Mouse (Mus musculus) MEL (cell line): ENCODE results near the gene Hoxc9. TPM values are rescaled to one million over a fixed set of nuclear protein-coding genes. Genes with fewer than 3 reads are reported as not detected.

Experiments
- DNase-seq: peaks from one replicate; pipeline ENCODE4 v3.0.0; 2011; ENCODE audit warnings: low read depth, low spot score
- H3K27ac ChIP-seq: 2 replicates; pipeline ENCODE4 v1.5.1; 2012; ENCODE audit warnings: low read depth, mild to moderate bottlenecking, control low read depth, low read length, moderate library complexity; ENCODE audit not compliant: control insufficient read depth
- H3K27me3 ChIP-seq, 2 experiments: fragments of 150-350 bp in 1 of 2; sonication (generic) in 1 of 2; 2 replicates each; pipeline ENCODE4 v1.6.1; 2012; ENCODE audit warnings: low read length in 2 of 2, mild to moderate bottlenecking in 2 of 2, improper control_type of control experiment in 1 of 2, moderate library complexity in 1 of 2; ENCODE audit not compliant: insufficient read depth in 2 of 2, control insufficient read depth in 1 of 2
- H3K36me3 ChIP-seq, 2 experiments: 2 replicates each; pipeline ENCODE4 v1.6.1; 2012 to 2014; ENCODE audit warnings: low read length in 2 of 2, improper control_type of control experiment in 1 of 2, inconsistent platforms in 1 of 2, mild to moderate bottlenecking in 1 of 2; ENCODE audit not compliant: insufficient read depth in 2 of 2, control insufficient read depth in 1 of 2
- H3K4me1 ChIP-seq, 2 experiments: fragments of 150-350 bp in 1 of 2; sonication (generic) in 1 of 2; 2 replicates each; pipeline ENCODE4 v1.6.1; 2012; ENCODE audit warnings: low read length in 2 of 2, improper control_type of control experiment in 1 of 2, mild to moderate bottlenecking in 1 of 2; ENCODE audit not compliant: insufficient read depth in 2 of 2, control insufficient read depth in 1 of 2
- H3K4me3 ChIP-seq, 2 experiments: fragments of 150-350 bp in 1 of 2; sonication (generic) in 1 of 2; 2 replicates each; pipeline ENCODE4 v1.5.1; 2012; ENCODE audit warnings: low read depth in 2 of 2, low read length in 2 of 2, mild to moderate bottlenecking in 2 of 2, moderate library complexity in 2 of 2, control low read depth in 1 of 2, improper control_type of control experiment in 1 of 2; ENCODE audit not compliant: control insufficient read depth in 1 of 2, insufficient read depth in 1 of 2
- H3K79me2 ChIP-seq: 2 replicates; pipeline ENCODE4 v1.6.1; 2012; ENCODE audit warnings: mild to moderate bottlenecking, low read length, moderate library complexity; ENCODE audit not compliant: control insufficient read depth, poor library complexity, insufficient read depth
- H3K9ac ChIP-seq: 2 replicates; pipeline ENCODE4 v1.6.1; 2012; ENCODE audit warnings: low read depth, mild to moderate bottlenecking, control low read depth, low read length, moderate library complexity; ENCODE audit not compliant: control insufficient read depth, poor library complexity, severe bottlenecking
- H3K9me3 ChIP-seq: fragments of 150-350 bp; sonication (generic); replicated peaks from 2 replicates; pipeline ENCODE4 v1.6.1; 2012; ENCODE audit warnings: mild to moderate bottlenecking, low read length, improper control_type of control experiment, moderate library complexity; ENCODE audit not compliant: insufficient read depth
- BHLHE40 ChIP-seq: IDR thresholded peaks from 2 replicates; pipeline ENCODE4 v1.6.1; 2012; ENCODE audit warnings: low read depth, mild to moderate bottlenecking, inconsistent platforms, low read length, improper control_type of control experiment, borderline replicate concordance
- CHD2 ChIP-seq: IDR thresholded peaks from 2 replicates; pipeline ENCODE4 v1.6.1; 2011; ENCODE audit warnings: low read length, improper control_type of control experiment
- CTCF ChIP-seq, 3 experiments: IDR thresholded peaks in 2 of 3; conservative IDR thresholded peaks in 1 of 3; 2 replicates each; pipeline ENCODE4 v1.5.1; 2011 to 2012; ENCODE audit warnings: low read length in 3 of 3, low read depth in 2 of 3, mild to moderate bottlenecking in 2 of 3, improper control_type of control experiment in 1 of 3, inconsistent platforms in 1 of 3, mixed read lengths in 1 of 3, moderate library complexity in 1 of 3; ENCODE audit not compliant: control insufficient read depth in 1 of 3, insufficient read depth in 1 of 3, poor library complexity in 1 of 3, severe bottlenecking in 1 of 3
- E2F4 ChIP-seq: IDR thresholded peaks from 2 replicates; pipeline ENCODE4 v1.6.1; 2011; ENCODE audit warnings: low read depth, low read length, improper control_type of control experiment, borderline replicate concordance
- ELF1 ChIP-seq: IDR thresholded peaks from 2 replicates; pipeline ENCODE4 v1.6.1; 2014; ENCODE audit warnings: low read depth, mild to moderate bottlenecking, inconsistent platforms, low read length, improper control_type of control experiment, moderate library complexity
- EP300 ChIP-seq, 2 experiments: IDR thresholded peaks; 2 replicates each; pipeline ENCODE4 v1.6.1; 2011; ENCODE audit warnings: improper control_type of control experiment in 2 of 2, low read length in 2 of 2, low read depth in 1 of 2, mild to moderate bottlenecking in 1 of 2
- ETS1 ChIP-seq: IDR thresholded peaks from 2 replicates; pipeline ENCODE4 v1.6.1; 2012; ENCODE audit warnings: low read depth, mild to moderate bottlenecking, inconsistent platforms, low read length, improper control_type of control experiment, moderate library complexity
- GABPA ChIP-seq: IDR thresholded peaks from 2 replicates; pipeline ENCODE4 v1.6.1; 2012; ENCODE audit warnings: low read depth, mild to moderate bottlenecking, inconsistent platforms, low read length, improper control_type of control experiment, moderate library complexity
- GATA1 ChIP-seq: IDR thresholded peaks from 2 replicates; pipeline ENCODE4 v1.6.1; 2011; ENCODE audit warnings: low read depth, low read length, improper control_type of control experiment
- HCFC1 ChIP-seq: IDR thresholded peaks from 2 replicates; pipeline ENCODE4 v1.6.1; 2012; ENCODE audit warnings: low read depth, mild to moderate bottlenecking, inconsistent platforms, low read length, improper control_type of control experiment, moderate library complexity
- JUND ChIP-seq: IDR thresholded peaks from 2 replicates; pipeline ENCODE4 v1.6.1; 2011; ENCODE audit warnings: low read depth, mild to moderate bottlenecking, improper control_type of control experiment, low read length
- KAT2A ChIP-seq: conservative IDR thresholded peaks from 2 replicates; pipeline ENCODE4 v1.6.1; 2012; ENCODE audit warnings: low read depth, low read length, improper control_type of control experiment, inconsistent platforms
- MAZ ChIP-seq: IDR thresholded peaks from 2 replicates; pipeline ENCODE4 v1.6.1; 2012; ENCODE audit warnings: low read depth, mild to moderate bottlenecking, inconsistent platforms, low read length, improper control_type of control experiment
- MEF2A ChIP-seq: IDR thresholded peaks from 2 replicates; pipeline ENCODE4 v1.6.1; 2014; ENCODE audit warnings: low read depth, mild to moderate bottlenecking, inconsistent platforms, low read length, improper control_type of control experiment; ENCODE audit not compliant: poor library complexity, insufficient replicate concordance, severe bottlenecking; ENCODE audit errors: extremely low read depth
- MXI1 ChIP-seq: IDR thresholded peaks from 2 replicates; pipeline ENCODE4 v1.6.1; 2011; ENCODE audit warnings: mild to moderate bottlenecking, low read depth, low read length, improper control_type of control experiment
- MYB ChIP-seq: IDR thresholded peaks from 2 replicates; pipeline ENCODE4 v1.6.1; 2011; ENCODE audit warnings: mild to moderate bottlenecking, low read depth, low read length, improper control_type of control experiment
- MYC ChIP-seq: IDR thresholded peaks from 2 replicates; pipeline ENCODE4 v1.6.1; 2011; ENCODE audit warnings: low read depth, mild to moderate bottlenecking, low read length, improper control_type of control experiment, moderate library complexity
- NELFE ChIP-seq: IDR thresholded peaks from 2 replicates; pipeline ENCODE4 v1.6.1; 2011; ENCODE audit warnings: low read depth, low read length, improper control_type of control experiment
- POLR2AphosphoS5 ChIP-seq: IDR thresholded peaks from 2 replicates; pipeline ENCODE4 v1.6.1; 2012; ENCODE audit warnings: low read depth, borderline replicate concordance, mild to moderate bottlenecking, inconsistent platforms, low read length, moderate library complexity, mixed read lengths
- RAD21 ChIP-seq: IDR thresholded peaks from 2 replicates; pipeline ENCODE4 v1.6.1; 2011; ENCODE audit warnings: mild to moderate bottlenecking, low read depth, low read length, improper control_type of control experiment
- RCOR1 ChIP-seq: IDR thresholded peaks from 2 replicates; pipeline ENCODE4 v1.6.1; 2012; ENCODE audit warnings: low read depth, mild to moderate bottlenecking, inconsistent platforms, low read length, improper control_type of control experiment
- SIN3A ChIP-seq: IDR thresholded peaks from 2 replicates; pipeline ENCODE4 v1.6.1; 2012; ENCODE audit warnings: low read length, improper control_type of control experiment, inconsistent platforms
- SMC3 ChIP-seq: IDR thresholded peaks from 2 replicates; pipeline ENCODE4 v1.6.1; 2011; ENCODE audit warnings: low read depth, low read length, improper control_type of control experiment
- TAL1 ChIP-seq: IDR thresholded peaks from 2 replicates; pipeline ENCODE4 v1.6.1; 2012; ENCODE audit warnings: mild to moderate bottlenecking, inconsistent platforms, low read length, moderate library complexity, mixed read lengths
- UBTF ChIP-seq: IDR thresholded peaks from 2 replicates; pipeline ENCODE4 v1.6.1; 2012; ENCODE audit warnings: low read depth, mild to moderate bottlenecking, inconsistent platforms, low read length, improper control_type of control experiment, moderate library complexity, borderline replicate concordance; ENCODE audit not compliant: insufficient read depth
- USF1 ChIP-seq: IDR thresholded peaks from 2 replicates; pipeline ENCODE4 v1.6.1; 2014; ENCODE audit warnings: low read depth, mild to moderate bottlenecking, inconsistent platforms, low read length, improper control_type of control experiment, moderate library complexity
- USF2 ChIP-seq, 2 experiments: IDR thresholded peaks; 2 replicates each; pipeline ENCODE4 v1.6.1; 2011 to 2012; ENCODE audit warnings: improper control_type of control experiment in 2 of 2, low read length in 2 of 2, borderline replicate concordance in 1 of 2, inconsistent platforms in 1 of 2, low read depth in 1 of 2, mild to moderate bottlenecking in 1 of 2; ENCODE audit not compliant: insufficient read depth in 1 of 2
- ZC3H11A ChIP-seq: IDR thresholded peaks from 2 replicates; pipeline ENCODE4 v1.6.1; 2012; ENCODE audit warnings: low read depth, mild to moderate bottlenecking, inconsistent platforms, low read length, improper control_type of control experiment
- ZKSCAN1 ChIP-seq: IDR thresholded peaks from 2 replicates; pipeline ENCODE4 v1.6.1; 2012; ENCODE audit warnings: low read depth, mild to moderate bottlenecking, inconsistent platforms, low read length, improper control_type of control experiment, moderate library complexity
- polyA plus RNA-seq, 2 experiments: library from polyadenylated mRNA; stranded (reverse) in 1 of 2; unstranded in 1 of 2; fragments of >175 nt in 1 of 2; fragments of >200 nt in 1 of 2; gene quantifications; 2 replicates each; pipeline versions ENCODE4 v1.2.1 to v1.2.4; 2012; ENCODE audit warnings: low replicate concordance in 2 of 2, low read depth in 1 of 2; ENCODE audit not compliant: insufficient read length in 2 of 2, insufficient read depth in 1 of 2, missing spikeins in 1 of 2
- total RNA-seq: library from RNA; depleted of rRNA; stranded (reverse); fragments of 300-350 nt; gene quantifications from 2 replicates; pipeline ENCODE4 v1.2.3, GENCODE M21; 2012

The Hoxc9 gene
- total and polyA plus RNA-seq, 3 experiments = 4.1 to 400 (median 9.5) TPM

DNA sequence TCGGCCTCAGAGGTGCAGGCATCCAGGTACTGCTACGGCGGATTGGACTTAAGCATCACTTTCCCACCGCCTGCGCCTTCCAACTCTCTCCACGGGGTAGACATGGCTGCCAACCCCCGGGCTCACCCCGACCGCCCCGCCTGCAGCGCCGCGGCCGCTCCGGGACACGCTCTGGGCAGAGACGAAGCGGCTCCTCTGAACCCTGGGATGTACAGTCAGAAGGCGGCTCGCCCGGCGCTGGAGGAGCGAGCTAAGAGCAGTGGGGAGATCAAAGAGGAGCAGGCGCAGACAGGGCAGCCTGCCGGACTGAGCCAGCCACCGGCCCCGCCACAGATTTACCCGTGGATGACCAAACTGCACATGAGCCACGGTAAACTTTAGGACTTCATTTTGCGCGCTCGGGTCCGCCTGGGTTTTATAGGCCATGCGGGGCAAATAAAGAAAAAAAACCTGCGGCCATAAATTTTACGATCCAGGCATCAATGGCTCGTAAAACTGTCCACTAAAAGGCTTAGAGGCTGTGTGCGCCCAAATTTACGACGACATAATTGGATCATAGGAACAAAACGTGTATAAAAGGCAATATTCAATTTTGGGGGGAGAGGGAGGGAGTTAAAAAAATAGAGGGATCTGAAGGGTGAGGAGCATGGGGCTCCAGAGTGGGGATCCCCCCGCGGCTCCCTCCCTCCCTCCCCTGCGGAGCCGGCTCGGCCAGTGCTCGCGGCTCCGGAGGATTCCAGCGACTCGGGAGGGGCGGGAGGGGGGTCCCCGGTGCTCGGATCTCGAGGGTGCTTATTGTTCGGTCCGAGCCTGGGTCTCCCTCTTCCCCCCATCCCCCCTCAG is 38.1 kb downstream of the Hoxc9 start:
- Histone ChIP-seq H3K79me2 (peaks cover 8% of the 10 kb centered on the region; the same call in 1 of the 2 replicates), H3K9ac (no peak overlapping the region), H3K4me1 (peaks cover 0 to 6% of the 10 kb centered on the region in 2 experiments; a peak in 1 of 4 replicates), H3K27ac (no peak overlapping the region), H3K27me3 (no peaks in the 10 kb centered on the region), H3K36me3 (no peaks in the 10 kb centered on the region), H3K9me3 (no peaks in the 10 kb centered on the region), H3K4me3 (no peak overlapping the region)
- no peak for DNase-seq
- TF ChIP-seq CTCF (IDR thresholded peaks at IDR 0.05 in 2 of 3, conservative IDR thresholded peaks at IDR 0.05 in 1 of 3; ENCODE audit: control insufficient read depth in 1 of 3, insufficient read depth in 1 of 3, low read depth in 2 of 3, low read length in 3 of 3, poor library complexity in 1 of 3, severe bottlenecking in 1 of 3) = no peak
- TF ChIP-seq ZKSCAN1 = no peak
- TF ChIP-seq MXI1 = no peak
- no peak for TF ChIP-seq JUND
- no peak for TF ChIP-seq NELFE
- no peak for TF ChIP-seq GABPA
- no peak for TF ChIP-seq E2F4
- TF ChIP-seq RCOR1 = no peak
- no peak for TF ChIP-seq SMC3
- no peak for TF ChIP-seq MEF2A
- TF ChIP-seq BHLHE40 = no peak
- TF ChIP-seq MYB = no peak
- no peak for TF ChIP-seq GATA1
- no peak for TF ChIP-seq KAT2A
- TF ChIP-seq RAD21 = no peak
- TF ChIP-seq CHD2 = no peak
- no peak for TF ChIP-seq POLR2AphosphoS5
- no peak for TF ChIP-seq EP300 (IDR thresholded peaks at IDR 0.05; ENCODE audit: low read depth in 1 of 2, low read length in 2 of 2)
- TF ChIP-seq ETS1 = no peak

DNA sequence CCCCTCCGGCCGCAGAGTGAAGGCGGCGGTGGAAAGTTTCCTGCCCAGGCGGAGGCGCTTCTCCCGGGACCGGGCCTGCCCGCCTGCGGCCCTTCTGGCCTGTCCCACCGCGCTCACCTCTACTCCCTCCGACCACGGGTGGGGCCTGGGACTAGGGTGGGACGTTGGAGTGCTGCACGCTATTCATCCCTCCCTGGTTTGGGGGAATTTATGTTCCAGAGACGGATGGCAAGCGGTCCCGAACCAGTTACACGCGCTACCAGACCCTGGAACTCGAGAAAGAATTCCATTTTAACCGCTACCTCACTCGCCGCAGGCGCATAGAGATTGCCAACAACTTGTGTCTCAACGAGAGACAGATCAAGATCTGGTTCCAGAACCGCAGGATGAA is 38.8 kb downstream of the Hoxc9 start:
- Histone ChIP-seq H3K4me3 (no peak overlapping the region), H3K4me1 (0 out of 4 replicates have a peak, but pooled peaks cover 0 to 2% of the 10 kb centered on the region in 2 experiments), H3K79me2 (peaks cover 7% of the 10 kb centered on the region; the same call in 1 of the 2 replicates), H3K27me3 (no peaks in the 10 kb centered on the region), H3K27ac (no peak overlapping the region), H3K36me3 (no peaks in the 10 kb centered on the region), H3K9ac (no peak overlapping the region), H3K9me3 (no peaks in the 10 kb centered on the region)
- DNase-seq = no peak
- TF ChIP-seq MYB (no peak), ELF1 (no peak), CTCF (IDR thresholded peaks at IDR 0.05 in 2 of 3, conservative IDR thresholded peaks at IDR 0.05 in 1 of 3; ENCODE audit: control insufficient read depth in 1 of 3, insufficient read depth in 1 of 3, low read depth in 2 of 3, low read length in 3 of 3, poor library complexity in 1 of 3, severe bottlenecking in 1 of 3) (no peak), SIN3A (no peak), SMC3 (no peak), GABPA (no peak), MXI1 (no peak), TAL1 (no peak), UBTF (no peak), ZC3H11A (no peak), MYC (no peak), HCFC1 (no peak), POLR2AphosphoS5 (no peak), USF2 (IDR thresholded peaks at IDR 0.05; ENCODE audit: borderline replicate concordance in 1 of 2, insufficient read depth in 1 of 2, low read depth in 1 of 2, low read length in 2 of 2) (no peak), USF1 (no peak), MAZ (no peak), E2F4 (no peak)
